Mouse (Mus musculus): ENCODE data around the gene Pip5k1c. TPM values are rescaled to one million over a fixed set of nuclear protein-coding genes. Genes with fewer than 3 reads are reported as not detected.

The Pip5k1c gene
- polyA plus RNA-seq, 1 experiment from 2014 or later, result 55.0 TPM

DNA sequence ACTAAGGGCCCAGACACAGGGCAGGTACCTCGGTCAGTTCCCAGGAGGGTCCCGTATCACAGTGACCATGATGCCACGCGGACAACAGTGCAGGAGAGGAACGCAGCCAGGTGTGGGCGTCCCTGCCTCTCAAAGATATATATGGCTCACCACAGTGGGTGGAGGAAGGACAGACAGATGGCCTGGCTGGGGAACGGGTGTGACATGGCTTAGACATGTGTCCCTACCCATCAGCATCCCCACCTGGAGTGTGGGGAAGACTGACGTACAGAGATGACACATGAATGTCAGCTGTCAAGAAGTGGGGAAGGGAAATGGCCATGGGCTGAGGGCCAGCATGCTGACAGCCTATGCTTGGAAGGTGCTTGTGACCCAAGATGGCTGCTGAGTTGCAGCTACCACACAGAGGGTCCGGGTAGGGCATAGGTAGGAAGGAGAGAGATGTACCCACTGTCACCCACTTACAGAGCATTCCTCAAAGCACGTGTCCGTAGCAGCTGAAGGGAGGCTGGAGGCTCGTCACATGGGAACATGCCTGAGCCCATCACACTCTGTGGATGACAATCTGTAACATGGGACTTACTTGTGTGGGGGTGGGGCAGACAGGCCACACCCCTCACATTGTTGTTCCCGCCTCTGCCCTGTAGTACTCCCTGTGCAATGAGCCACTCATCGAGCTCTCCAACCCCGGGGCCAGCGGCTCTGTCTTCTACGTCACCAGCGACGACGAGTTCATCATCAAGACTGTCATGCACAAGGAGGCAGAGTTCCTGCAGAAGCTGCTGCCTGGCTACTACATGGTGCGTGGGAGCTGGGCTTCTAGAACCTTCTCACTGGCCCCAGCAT, 14.3 kb downstream of the Pip5k1c start:
- no peak for DNase-seq (ENCODE audit: low spot score)
- H3K9me3 ChIP-seq (replicated peaks), result no peaks in the 10 kb centered on the region
- H3K4me3 ChIP-seq, result 0 out of 2 replicates have a peak overlapping the region, but pooled peaks have one; percentile 3
- no peak overlapping the region; the same call in 1 of the 2 replicates for H3K27ac ChIP-seq (replicated peaks)
- peaks cover 27% of the 10 kb centered on the region for H3K4me1 ChIP-seq
- peaks cover 82% of the 10 kb centered on the region for H3K36me3 ChIP-seq
- H3K27me3 ChIP-seq (ENCODE audit: low read depth, poor library complexity, severe bottlenecking), result no peaks in the 10 kb centered on the region
- 96% methylated on average over 21 of the region's 21 CpGs for WGBS

GRCm38 (mm10) chr10:81309571-81309970, 16.8 kb downstream of the Pip5k1c start:
- Histone ChIP-seq H3K9me3 (replicated peaks) (no peaks in the 10 kb centered on the region), H3K36me3 (peaks cover 100% of the 10 kb centered on the region), H3K4me1 (peaks cover 5% of the 10 kb centered on the region), H3K4me3 (no peak overlapping the region), H3K27ac (replicated peaks) (no peak overlapping the region), H3K27me3 (ENCODE audit: low read depth, poor library complexity, severe bottlenecking) (no peaks in the 10 kb centered on the region)
- no peak for DNase-seq (ENCODE audit: low spot score)
- WGBS, result 89% methylated on average over 5 of the region's 5 CpGs

GRCm38 (mm10) chr10:81313581-81313980, 20.8 kb downstream of the Pip5k1c start:
- Histone ChIP-seq H3K4me1 (peaks cover 29% of the 10 kb centered on the region), H3K4me3 (0 out of 2 replicates have a peak overlapping the region, but pooled peaks have one; percentile 1), H3K27ac (replicated peaks) (no peak overlapping the region), H3K9me3 (replicated peaks) (no peaks in the 10 kb centered on the region), H3K27me3 (ENCODE audit: low read depth, poor library complexity, severe bottlenecking) (0 out of 2 replicates have a peak, but pooled peaks cover 11% of the 10 kb centered on the region), H3K36me3 (peaks cover 98% of the 10 kb centered on the region)
- no peak for DNase-seq (ENCODE audit: low spot score)
- 93% methylated on average over 13 of the region's 13 CpGs for WGBS

DNA sequence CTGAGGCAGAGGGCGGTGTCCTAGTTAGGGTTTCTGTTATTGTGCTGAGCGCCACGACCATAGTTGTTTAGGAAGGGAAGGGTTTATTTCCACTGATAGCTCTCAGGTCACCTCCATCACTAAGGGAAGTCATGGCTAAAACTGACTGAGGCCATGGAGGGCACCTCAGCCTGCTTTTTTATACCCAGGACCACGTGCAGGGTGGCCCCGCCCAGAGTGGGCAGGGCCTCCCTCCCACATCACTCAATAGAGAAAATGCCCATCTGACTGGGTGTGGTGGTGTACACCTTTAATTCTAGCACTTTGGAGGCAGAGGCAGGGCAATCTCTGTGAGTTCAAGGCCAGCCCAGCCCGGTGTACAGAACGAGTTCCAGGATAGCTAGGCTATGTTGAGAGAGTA, 21.4 kb downstream of the Pip5k1c start:
- Histone ChIP-seq H3K36me3 (peaks cover 97% of the 10 kb centered on the region), H3K9me3 (replicated peaks) (no peaks in the 10 kb centered on the region), H3K27ac (replicated peaks) (no peak overlapping the region), H3K4me3 (no peak overlapping the region), H3K27me3 (ENCODE audit: low read depth, poor library complexity, severe bottlenecking) (0 out of 2 replicates have a peak, but pooled peaks cover 11% of the 10 kb centered on the region), H3K4me1 (peaks cover 36% of the 10 kb centered on the region)
- WGBS, result 82% methylated on average over 7 of the region's 7 CpGs
- DNase-seq (ENCODE audit: low spot score), result no peak

DNA sequence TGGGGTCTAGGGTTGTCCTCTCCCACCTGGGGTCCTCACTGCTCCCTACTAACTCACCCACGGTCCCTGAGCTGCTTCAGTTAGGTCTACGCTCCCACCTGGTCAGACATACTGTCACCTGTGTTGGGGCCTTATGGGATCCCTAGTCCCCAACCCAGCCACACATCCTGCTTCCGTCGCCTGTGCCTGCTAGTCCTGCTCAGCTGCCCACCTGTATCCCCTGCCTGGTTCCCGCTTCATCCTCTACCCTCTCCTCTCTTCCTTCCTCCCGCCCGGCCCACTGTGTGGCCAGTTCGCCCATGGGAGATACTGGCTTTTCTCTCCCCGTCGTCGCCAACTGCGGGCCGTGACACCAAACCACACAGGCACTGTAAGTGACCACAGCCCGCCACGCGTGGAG, 22.8 kb downstream of the Pip5k1c start:
- H3K4me1 ChIP-seq, result peaks cover 43% of the 10 kb centered on the region
- DNase-seq (ENCODE audit: low spot score), result no peak
- peaks cover 83% of the 10 kb centered on the region for H3K36me3 ChIP-seq
- H3K27ac ChIP-seq (replicated peaks), result no peak overlapping the region
- 93% methylated on average over 16 of the region's 16 CpGs for WGBS
- 0 out of 2 replicates have a peak, but pooled peaks cover 11% of the 10 kb centered on the region for H3K27me3 ChIP-seq (ENCODE audit: low read depth, poor library complexity, severe bottlenecking)
- H3K9me3 ChIP-seq (replicated peaks), result no peaks in the 10 kb centered on the region
- no peak overlapping the region for H3K4me3 ChIP-seq

GRCm38 (mm10) chr10:81316338-81317060, 23.7 kb downstream of the Pip5k1c start:
- 0 out of 2 replicates have a peak, but pooled peaks cover 11% of the 10 kb centered on the region for H3K27me3 ChIP-seq (ENCODE audit: low read depth, poor library complexity, severe bottlenecking)
- H3K9me3 ChIP-seq (replicated peaks), result no peaks in the 10 kb centered on the region
- H3K36me3 ChIP-seq, result peaks cover 74% of the 10 kb centered on the region
- peak overlapping the region; percentile 39 for H3K4me3 ChIP-seq
- WGBS, result 38% methylated on average over 16 of the region's 16 CpGs
- DNase-seq (ENCODE audit: low spot score), result peak; percentile 45
- H3K27ac ChIP-seq (replicated peaks), result peak overlapping the region; percentile 74
- H3K4me1 ChIP-seq, result peaks cover 44% of the 10 kb centered on the region

- H3K4me3 ChIP-seq, result peak overlapping the region; percentile 39
- no peaks in the 10 kb centered on the region for H3K9me3 ChIP-seq (replicated peaks)
- peaks cover 52% of the 10 kb centered on the region for H3K4me1 ChIP-seq
- DNase-seq (ENCODE audit: low spot score), result peak; percentile 46
- peak overlapping the region; percentile 74 for H3K27ac ChIP-seq (replicated peaks)
- H3K27me3 ChIP-seq (ENCODE audit: low read depth, poor library complexity, severe bottlenecking), result 0 out of 2 replicates have a peak, but pooled peaks cover 11% of the 10 kb centered on the region
- WGBS, result 6% methylated on average over 20 of the region's 20 CpGs
- H3K36me3 ChIP-seq, result peaks cover 68% of the 10 kb centered on the region
These were observed 24.5 kb downstream of the Pip5k1c start for GRCm38 (mm10) chr10:81317273-81317672.

DNA sequence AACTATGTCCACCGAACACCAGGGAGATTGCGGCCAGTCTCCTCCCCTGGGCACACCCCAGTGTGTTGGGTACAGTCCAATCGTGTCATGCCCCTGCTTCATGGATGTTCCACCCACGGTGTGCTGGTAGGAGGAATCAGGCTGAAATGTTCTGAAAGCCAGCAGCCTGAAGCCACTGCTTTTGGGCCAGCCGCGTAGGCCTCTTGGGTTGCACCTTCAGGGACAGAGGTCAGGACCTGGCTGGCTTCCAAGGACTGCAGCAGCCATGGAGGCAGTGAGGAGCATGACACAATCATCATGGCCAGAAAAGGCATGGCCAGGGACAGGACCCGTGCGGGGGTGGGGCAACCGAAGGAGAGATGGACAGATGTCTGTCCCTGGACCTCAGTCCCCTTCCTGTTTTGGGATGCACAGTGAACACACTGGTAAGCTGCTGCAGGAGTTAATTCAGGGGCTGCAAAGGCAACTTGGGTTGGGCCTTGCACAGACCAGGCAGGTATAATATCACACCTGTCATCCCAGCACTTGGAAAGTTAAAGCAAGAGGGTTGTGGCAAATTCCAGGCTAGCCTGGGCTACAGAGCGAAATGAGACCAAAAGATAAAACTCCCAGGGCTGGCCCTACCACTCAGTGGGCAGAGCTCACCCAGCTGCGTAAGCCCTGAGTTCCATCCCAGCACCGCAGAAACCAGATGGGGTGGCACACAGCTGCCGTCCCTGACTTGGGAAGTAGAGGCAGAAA, 26.0 kb downstream of the Pip5k1c start:
- 0 out of 2 replicates have a peak, but pooled peaks cover 11% of the 10 kb centered on the region for H3K27me3 ChIP-seq (ENCODE audit: low read depth, poor library complexity, severe bottlenecking)
- WGBS, result 94% methylated on average over 13 of the region's 13 CpGs
- peak overlapping the region; percentile 97; the same call in 1 of the 2 replicates for H3K27ac ChIP-seq (replicated peaks)
- H3K4me3 ChIP-seq, result peak overlapping the region; percentile 98
- H3K4me1 ChIP-seq, result peaks cover 57% of the 10 kb centered on the region
- no peak for DNase-seq (ENCODE audit: low spot score)
- no peaks in the 10 kb centered on the region for H3K9me3 ChIP-seq (replicated peaks)
- H3K36me3 ChIP-seq, result peaks cover 68% of the 10 kb centered on the region

DNA sequence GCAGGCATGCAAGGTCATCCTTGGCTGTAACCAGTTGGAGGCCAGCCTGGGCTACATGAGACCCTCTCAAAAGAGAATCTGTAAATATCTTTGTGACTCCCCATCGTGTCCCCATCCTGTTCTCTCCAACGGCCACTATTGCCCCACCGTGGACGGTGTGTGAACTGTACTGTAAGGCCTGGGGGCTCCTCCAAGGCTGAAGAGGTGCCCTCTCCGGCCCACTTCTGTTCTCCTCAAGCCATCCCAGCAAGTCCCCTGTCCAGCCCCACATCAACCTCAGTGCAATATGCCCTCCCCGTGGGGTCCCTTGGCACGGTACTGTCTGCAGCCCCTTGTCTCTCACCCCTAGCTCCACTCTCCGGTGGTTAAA, 26.6 kb downstream of the Pip5k1c start:
- H3K9me3 ChIP-seq (replicated peaks), result no peaks in the 10 kb centered on the region
- H3K27me3 ChIP-seq (ENCODE audit: low read depth, poor library complexity, severe bottlenecking), result 0 out of 2 replicates have a peak, but pooled peaks cover 11% of the 10 kb centered on the region
- H3K4me1 ChIP-seq, result peaks cover 57% of the 10 kb centered on the region
- no peak for DNase-seq (ENCODE audit: low spot score)
- peak overlapping the region; percentile 98 for H3K4me3 ChIP-seq
- peak overlapping the region; percentile 97 for H3K27ac ChIP-seq (replicated peaks)
- peaks cover 68% of the 10 kb centered on the region for H3K36me3 ChIP-seq
- WGBS, result 41% methylated on average over 8 of the region's 8 CpGs

DNA sequence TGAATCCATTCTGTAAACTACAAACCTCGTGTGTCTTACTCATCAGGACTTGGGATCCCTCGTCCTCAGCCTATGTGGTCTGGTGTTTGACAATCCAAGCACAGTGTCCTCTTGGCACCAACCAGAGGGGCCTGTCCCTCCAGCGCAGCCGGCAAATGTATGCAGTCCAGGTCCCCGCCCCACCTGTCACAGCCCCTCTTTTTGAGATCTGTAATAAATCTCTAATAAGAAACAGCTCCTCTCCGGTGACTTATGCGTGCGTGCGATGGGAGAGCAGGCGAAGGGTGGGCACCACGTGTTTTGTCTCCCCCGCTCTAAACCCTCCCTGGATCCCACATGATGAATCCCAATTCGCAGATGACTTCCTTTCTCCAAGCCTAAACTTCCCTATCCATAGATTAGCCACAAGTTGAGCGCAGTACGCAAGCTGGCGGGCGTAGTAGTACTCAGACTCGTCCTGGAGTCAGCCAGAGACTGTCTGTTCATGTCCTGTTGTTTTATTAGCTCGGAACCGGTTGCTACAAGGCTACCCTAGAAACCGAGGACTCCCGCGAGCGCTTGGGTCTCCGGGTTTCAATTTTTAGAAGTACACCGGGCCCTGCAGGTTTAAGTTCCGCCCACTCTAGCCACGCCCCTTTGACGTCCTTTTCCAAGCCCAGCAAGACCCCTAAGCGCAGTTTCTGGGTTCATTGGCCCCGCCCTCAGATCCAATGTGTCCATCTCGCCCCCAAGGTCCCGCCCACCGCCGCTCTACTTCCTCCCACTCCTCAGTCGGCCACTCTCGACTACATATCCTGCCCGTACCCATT, 27.2 kb downstream of the Pip5k1c start:
- H3K27me3 ChIP-seq (ENCODE audit: low read depth, poor library complexity, severe bottlenecking), result 0 out of 2 replicates have a peak, but pooled peaks cover 11% of the 10 kb centered on the region
- H3K9me3 ChIP-seq (replicated peaks), result no peaks in the 10 kb centered on the region
- H3K36me3 ChIP-seq, result peaks cover 68% of the 10 kb centered on the region
- peaks cover 57% of the 10 kb centered on the region for H3K4me1 ChIP-seq
- peak overlapping the region; percentile 97 for H3K27ac ChIP-seq (replicated peaks)
- DNase-seq (ENCODE audit: low spot score), result peak; percentile 98
- 3% methylated on average over 38 of the region's 38 CpGs for WGBS
- peak overlapping the region; percentile 98 for H3K4me3 ChIP-seq

DNA sequence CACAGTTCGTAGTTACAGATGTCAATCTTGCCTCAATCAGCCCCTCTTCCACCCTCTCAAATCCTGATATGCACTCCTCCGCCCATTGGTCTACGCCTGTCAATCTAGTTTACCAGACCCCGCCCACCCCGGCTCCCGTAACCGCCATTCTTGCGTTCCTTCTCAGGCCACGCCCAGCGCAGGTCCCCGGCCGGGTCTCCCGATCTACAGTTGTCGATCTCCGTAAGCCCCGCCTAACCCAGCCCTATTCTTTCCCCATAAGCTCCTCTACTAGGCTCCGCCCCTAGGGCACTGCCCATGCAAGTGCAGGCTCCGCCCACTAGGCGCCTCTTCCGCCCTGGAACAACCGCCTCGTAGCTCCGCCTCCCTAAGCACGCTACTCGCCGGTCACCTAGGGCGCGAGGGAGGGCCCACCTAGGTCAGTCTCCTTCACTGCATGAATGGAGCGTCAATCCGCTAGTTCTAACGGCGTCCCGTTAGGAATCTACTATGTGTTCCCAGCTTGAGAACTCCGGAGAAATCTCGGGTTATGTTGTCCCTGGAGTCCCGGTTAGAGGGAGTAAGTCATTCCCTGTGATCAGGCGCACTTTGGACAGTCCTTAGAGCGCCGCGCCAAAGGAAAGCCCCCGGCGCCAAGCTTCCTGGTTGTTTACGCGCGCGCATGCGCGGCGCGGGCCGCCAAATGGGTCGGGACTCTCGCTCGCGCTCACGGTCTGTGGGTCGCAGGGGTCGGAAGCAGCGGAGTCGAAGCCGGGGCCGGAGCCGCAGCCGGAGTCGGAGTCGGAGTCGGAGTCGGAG, 28.0 kb downstream of the Pip5k1c start, which contains the start of gene Cactin:
Cactin (plus strand) TSS at position 554 of the 798 bp plus-strand sequence.
- H3K36me3 ChIP-seq, result peaks cover 68% of the 10 kb centered on the region
- H3K27ac ChIP-seq (replicated peaks), result peak within 1 kb of the TSS; percentile 97
- H3K4me1 ChIP-seq, result peaks cover 54% of the 10 kb centered on the region
- DNase-seq (ENCODE audit: low spot score), result peak; percentile 100
- H3K9me3 ChIP-seq (replicated peaks), result no peaks in the 10 kb centered on the region
- under 1% methylated on average over 68 of the region's 68 CpGs for WGBS
- peak within 1 kb of the TSS; percentile 98 for H3K4me3 ChIP-seq
- 0 out of 2 replicates have a peak, but pooled peaks cover 9% of the 10 kb centered on the region for H3K27me3 ChIP-seq (ENCODE audit: low read depth, poor library complexity, severe bottlenecking)
